Mouse (Mus musculus) lung, adult 2 months (tissue): Measurements from ENCODE around the gene Vipas39.
"Not testable (repeated sequence)": the region's sequence is repeated elsewhere in the genome, so short reads cannot be mapped to it uniquely, and the experiment has no call there.

Experiments
- CTCF ChIP-seq: fragments of 200-500 bp; IDR thresholded peaks from 2 replicates; pipeline ENCODE4 v1.5.1; 2011; ENCODE audit warnings: mild to moderate bottlenecking, low read length, control low read depth; ENCODE audit not compliant: insufficient read depth
- POLR2A ChIP-seq: fragments of 200-500 bp; IDR thresholded peaks from 2 replicates; pipeline ENCODE4 v1.6.1; 2011; ENCODE audit warnings: low read depth, mild to moderate bottlenecking, control low read depth, low read length, borderline replicate concordance; ENCODE audit errors: extremely low read depth

DNA sequence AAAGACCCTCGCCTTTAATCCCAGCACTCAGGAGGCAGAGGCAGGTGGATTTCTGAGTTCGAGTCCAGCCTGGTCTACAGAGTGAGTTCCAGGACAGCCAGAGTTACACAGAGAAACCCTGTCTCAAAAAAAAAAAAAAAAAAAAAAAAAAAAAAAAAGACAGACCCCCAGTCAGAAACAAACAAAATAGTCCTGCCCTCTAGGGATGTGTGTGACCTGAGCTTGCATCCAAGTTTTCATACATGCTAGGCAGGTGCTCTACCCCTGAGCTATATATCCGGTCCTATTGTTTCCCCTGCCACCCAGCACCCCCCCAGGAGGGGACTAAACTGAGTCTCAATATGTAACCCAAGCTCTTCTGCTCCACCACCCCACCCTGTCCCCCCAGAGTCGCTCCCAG lies 11.2 kb upstream of the Vipas39 start:
- TF ChIP-seq CTCF, POLR2A: not testable (repeated sequence)
